Mouse (Mus musculus) kidney, embryonic 14.5 days (tissue): ENCODE results near the gene Gpr158. TPM values are rescaled to one million over a fixed set of nuclear protein-coding genes. Genes with fewer than 3 reads are reported as not detected.
A peak's percentile ranks its signal among the peaks of the same experiment; 100 is the strongest.

Source experiments
- ATAC-seq: fragments of 200-750 bp; cut with Nextera tagmentation; 2 replicates; pipeline ENCODE4 v1.8.0; 2017; ENCODE audit warnings: moderate number of reproducible peaks, mild to moderate bottlenecking, moderate TSS enrichment, moderate library complexity; ENCODE audit not compliant: low FRiP score, low TSS enrichment
- H3K27ac ChIP-seq: fragments of 300-500 bp; sonication (generic); 2 replicates; pipeline ENCODE4 v1.5.1; 2014; ENCODE audit warnings: low read depth, mild to moderate bottlenecking, low read length, moderate library complexity, mixed read lengths
- H3K27me3 ChIP-seq: fragments of 300-500 bp; sonication (generic); 2 replicates; pipeline ENCODE4 v1.6.1; 2014; ENCODE audit warnings: mild to moderate bottlenecking, low read length; ENCODE audit not compliant: control insufficient read depth, insufficient read depth
- H3K36me3 ChIP-seq: fragments of 300-500 bp; sonication (generic); 2 replicates; pipeline ENCODE4 v1.6.1; 2014; ENCODE audit warnings: low read length, mixed read lengths; ENCODE audit not compliant: control insufficient read depth, insufficient read depth
- H3K4me1 ChIP-seq: fragments of 300-500 bp; sonication (generic); 2 replicates; pipeline ENCODE4 v1.6.1; 2014; ENCODE audit warnings: low read length, mixed read lengths; ENCODE audit not compliant: control insufficient read depth, insufficient read depth
- H3K4me2 ChIP-seq: fragments of 300-500 bp; sonication (generic); replicated peaks from 2 replicates; pipeline ENCODE4 v1.6.1; 2014; ENCODE audit warnings: low read depth, mild to moderate bottlenecking, low read length
- H3K4me3 ChIP-seq: fragments of 300-500 bp; sonication (generic); 2 replicates; pipeline ENCODE4 v1.5.1; 2014; ENCODE audit warnings: mild to moderate bottlenecking, low read length
- H3K9ac ChIP-seq: fragments of 300-500 bp; sonication (generic); 2 replicates; pipeline ENCODE4 v1.6.1; 2014; ENCODE audit warnings: low read depth, mild to moderate bottlenecking, low read length, moderate library complexity
- H3K9me3 ChIP-seq: fragments of 300-500 bp; sonication (generic); 2 replicates; pipeline ENCODE4 v1.6.1; 2016; ENCODE audit warnings: low read length; ENCODE audit not compliant: control insufficient read depth
- WGBS: fragments of 180-500 bp; shearing (Covaris S2); extraction: QIAGEN DNeasy Blood & Tissue Kit; methylation state at CpG from one replicate; pipeline ENCODE4 v1.1.7; 2014; 5-methylcytosine and 5-hydroxymethylcytosine counted together
- polyA plus RNA-seq: library from polyadenylated mRNA; unstranded; fragments of >200 nt; fragmentation: Nextera tagmentation; extraction: Ambion mirVana; gene quantifications from 2 replicates; pipeline ENCODE4 v1.2.1, GENCODE M21; 2014

Gene Gpr158
- polyA plus RNA-seq, 1 experiment from 2014 or later = not detected

GRCm38 (mm10) chr2:21680735-21681270 is 313.5 kb downstream of the Gpr158 start:
- no peak for ATAC-seq
- H3K36me3 ChIP-seq = no peaks in the 10 kb centered on the region
- H3K4me3 ChIP-seq = no peak overlapping the region
- WGBS = 81% methylated on average over 1 of the region's 1 CpGs
- no peaks in the 10 kb centered on the region for H3K4me1 ChIP-seq
- H3K27me3 ChIP-seq = no peaks in the 10 kb centered on the region
- H3K9me3 ChIP-seq = no peaks in the 10 kb centered on the region
- H3K9ac ChIP-seq = no peak overlapping the region
- H3K4me2 ChIP-seq = no peak overlapping the region
- no peak overlapping the region for H3K27ac ChIP-seq

GRCm38 (mm10) chr2:21684736-21685135 is 317.4 kb downstream of the Gpr158 start:
- no peak overlapping the region for H3K27ac ChIP-seq
- no peaks in the 10 kb centered on the region for H3K36me3 ChIP-seq
- no peak overlapping the region for H3K4me2 ChIP-seq
- H3K9ac ChIP-seq = no peak overlapping the region
- no peaks in the 10 kb centered on the region for H3K4me1 ChIP-seq
- H3K4me3 ChIP-seq = no peak overlapping the region
- no peak for ATAC-seq
- H3K9me3 ChIP-seq = no peaks in the 10 kb centered on the region
- no peaks in the 10 kb centered on the region for H3K27me3 ChIP-seq
- 91% methylated on average over 3 of the region's 3 CpGs for WGBS

GRCm38 (mm10) chr2:21693128-21693527 is 325.8 kb downstream of the Gpr158 start:
- no peak overlapping the region for H3K4me2 ChIP-seq
- no peak overlapping the region for H3K4me3 ChIP-seq
- ATAC-seq = no peak
- no peak overlapping the region for H3K27ac ChIP-seq
- no peak overlapping the region for H3K9ac ChIP-seq
- H3K27me3 ChIP-seq = no peaks in the 10 kb centered on the region
- WGBS = 86% methylated on average over 9 of the region's 9 CpGs
- no peaks in the 10 kb centered on the region for H3K36me3 ChIP-seq
- no peaks in the 10 kb centered on the region for H3K4me1 ChIP-seq
- H3K9me3 ChIP-seq = no peaks in the 10 kb centered on the region

GRCm38 (mm10) chr2:21693807-21694594 is 326.7 kb downstream of the Gpr158 start:
- no peak overlapping the region for H3K27ac ChIP-seq
- H3K36me3 ChIP-seq = no peaks in the 10 kb centered on the region
- ATAC-seq = peak; percentile 96
- H3K4me1 ChIP-seq = no peaks in the 10 kb centered on the region
- WGBS = 13% methylated on average over 5 of the region's 5 CpGs
- no peaks in the 10 kb centered on the region for H3K27me3 ChIP-seq
- H3K4me3 ChIP-seq = no peak overlapping the region
- H3K9me3 ChIP-seq = no peaks in the 10 kb centered on the region
- no peak overlapping the region for H3K4me2 ChIP-seq
- H3K9ac ChIP-seq = no peak overlapping the region

DNA sequence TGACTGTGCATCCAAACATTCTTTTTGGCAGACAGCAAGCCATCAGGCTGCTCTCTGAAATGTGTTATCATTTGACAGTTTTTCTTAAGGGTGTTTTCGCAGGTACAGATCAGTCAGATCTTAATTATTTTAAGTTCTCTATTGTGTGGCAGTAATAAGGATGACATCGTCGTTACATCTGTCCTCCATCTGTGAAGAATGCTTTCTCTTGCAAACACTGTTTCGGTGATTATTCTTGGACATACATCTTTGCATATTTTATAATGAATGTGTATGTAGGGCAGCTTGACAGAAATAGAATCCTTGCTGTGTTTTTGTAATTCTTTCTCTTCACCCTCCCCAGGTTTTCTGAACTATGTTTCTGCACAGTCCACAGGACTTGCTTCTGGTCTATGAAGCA is 360.7 kb downstream of the Gpr158 start:
- WGBS = 93% methylated on average over 4 of the region's 4 CpGs
- no peak for ATAC-seq
- Histone ChIP-seq H3K4me2 (no peak overlapping the region), H3K4me1 (no peaks in the 10 kb centered on the region), H3K27ac (no peak overlapping the region), H3K4me3 (no peak overlapping the region), H3K27me3 (no peaks in the 10 kb centered on the region), H3K9ac (no peak overlapping the region), H3K36me3 (no peaks in the 10 kb centered on the region), H3K9me3 (no peaks in the 10 kb centered on the region)

- 90% methylated on average over 2 of the region's 2 CpGs for WGBS
- no peak for ATAC-seq
- Histone ChIP-seq H3K4me2 (no peak overlapping the region), H3K36me3 (no peaks in the 10 kb centered on the region), H3K27ac (no peak overlapping the region), H3K4me1 (no peaks in the 10 kb centered on the region), H3K27me3 (no peaks in the 10 kb centered on the region), H3K9ac (no peak overlapping the region), H3K9me3 (no peaks in the 10 kb centered on the region), H3K4me3 (no peak overlapping the region)
Measured at GRCm38 (mm10) chr2:21783721-21784120, 416.4 kb downstream of the Gpr158 start.

DNA sequence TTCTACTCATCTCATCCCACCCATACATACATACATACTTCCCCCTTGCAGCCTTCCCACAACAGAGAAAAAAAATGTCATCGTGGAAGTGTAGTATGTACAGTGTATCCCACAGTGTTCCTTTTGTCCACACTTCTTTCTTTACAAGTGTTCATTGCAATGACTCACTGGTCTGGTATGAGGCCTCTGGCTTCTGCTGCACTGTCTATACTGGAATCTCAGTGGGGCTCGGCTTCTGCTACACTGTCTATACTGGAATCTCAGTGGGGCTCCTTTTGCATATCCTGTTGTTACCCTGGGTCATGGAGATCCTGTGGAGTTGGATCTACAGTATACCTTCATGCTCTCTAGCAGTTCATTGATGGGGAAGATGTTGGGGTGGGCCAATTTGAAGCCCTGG is 425.8 kb downstream of the Gpr158 start:
- WGBS = 85% methylated on average over 2 of the region's 2 CpGs

GRCm38 (mm10) chr2:21799616-21800015 is 432.3 kb downstream of the Gpr158 start:
- no peak overlapping the region for H3K4me3 ChIP-seq
- 60% methylated on average over 3 of the region's 3 CpGs for WGBS
- H3K4me1 ChIP-seq = no peaks in the 10 kb centered on the region
- H3K27me3 ChIP-seq = no peaks in the 10 kb centered on the region
- ATAC-seq = peak; percentile 60
- no peaks in the 10 kb centered on the region for H3K9me3 ChIP-seq
- H3K27ac ChIP-seq = no peak overlapping the region
- no peaks in the 10 kb centered on the region for H3K36me3 ChIP-seq
- no peak overlapping the region for H3K4me2 ChIP-seq
- no peak overlapping the region for H3K9ac ChIP-seq

More for the DNA sequence above, 425.8 kb downstream of the Gpr158 start:
- Histone ChIP-seq H3K4me2 (no peak overlapping the region), H3K27me3 (no peaks in the 10 kb centered on the region), H3K4me1 (no peaks in the 10 kb centered on the region), H3K4me3 (no peak overlapping the region), H3K27ac (no peak overlapping the region), H3K9me3 (no peaks in the 10 kb centered on the region), H3K9ac (no peak overlapping the region), H3K36me3 (no peaks in the 10 kb centered on the region)
- ATAC-seq = no peak

DNA sequence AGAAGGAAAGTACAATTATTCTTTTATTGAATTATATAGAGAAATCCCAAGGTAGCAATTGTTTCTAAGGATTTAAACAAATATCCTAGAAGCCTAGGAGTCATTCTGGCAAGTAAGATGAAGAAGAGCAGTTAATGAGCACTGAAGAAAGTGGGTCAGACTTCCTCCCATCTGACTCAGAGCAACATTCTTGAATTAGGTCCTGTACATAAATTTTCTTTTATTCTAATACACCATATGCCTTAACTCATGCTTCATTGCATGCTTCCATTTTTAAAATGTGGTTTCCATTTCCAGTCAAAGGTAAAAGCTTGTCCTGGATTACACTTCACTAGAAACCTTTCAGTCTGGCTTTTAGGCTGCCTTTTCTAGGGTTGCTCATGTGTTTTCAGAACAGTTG is 432.7 kb downstream of the Gpr158 start:
- no peaks in the 10 kb centered on the region for H3K9me3 ChIP-seq
- no peaks in the 10 kb centered on the region for H3K27me3 ChIP-seq
- H3K36me3 ChIP-seq = no peaks in the 10 kb centered on the region
- H3K27ac ChIP-seq = no peak overlapping the region
- no peak overlapping the region for H3K9ac ChIP-seq
- H3K4me1 ChIP-seq = no peaks in the 10 kb centered on the region
- no peak for ATAC-seq
- H3K4me3 ChIP-seq = no peak overlapping the region
- no peak overlapping the region for H3K4me2 ChIP-seq
